Mouse (Mus musculus): ENCODE data around the gene Pak1. TPM values are rescaled to one million over a fixed set of nuclear protein-coding genes. Genes with fewer than 3 reads are reported as not detected.
"Not testable (repeated sequence)": the region's sequence is repeated elsewhere in the genome, so short reads cannot be mapped to it uniquely, and the experiment has no call there.

The Pak1 gene
- polyA plus RNA-seq, 1 experiment from 2014 or later, result 15.3 TPM

- Histone ChIP-seq H3K9ac (no peak overlapping the region), H3K4me1 (peaks cover 6% of the 10 kb centered on the region), H3K27ac (no peak overlapping the region), H3K4me2 (no peak overlapping the region), H3K4me3 (no peak overlapping the region), H3K27me3 (no peaks in the 10 kb centered on the region), H3K36me3 (no peaks in the 10 kb centered on the region), H3K9me3 (no peaks in the 10 kb centered on the region)
- ATAC-seq (ENCODE audit: borderline replicate concordance, extremely low read depth, low FRiP score, low TSS enrichment), result no peak
Measured at GRCm38 (mm10) chr7:97838574-97838973, 50.2 kb downstream of the Pak1 start.

- no peaks in the 10 kb centered on the region for H3K9me3 ChIP-seq
Measured at GRCm38 (mm10) chr7:97841311-97841710, 53.0 kb downstream of the Pak1 start.

GRCm38 (mm10) chr7:97842332-97842731, 54.0 kb downstream of the Pak1 start:
- no peak overlapping the region for H3K9ac ChIP-seq

More at GRCm38 (mm10) chr7:97841311-97841710, 53.0 kb downstream of the Pak1 start:
- no peak overlapping the region for H3K9ac ChIP-seq
- peaks cover 6% of the 10 kb centered on the region for H3K4me1 ChIP-seq
- H3K4me3 ChIP-seq, result no peak overlapping the region
- H3K36me3 ChIP-seq, result no peaks in the 10 kb centered on the region
- H3K4me2 ChIP-seq, result no peak overlapping the region
- no peak for ATAC-seq (ENCODE audit: borderline replicate concordance, extremely low read depth, low FRiP score, low TSS enrichment)
- H3K27me3 ChIP-seq, result no peaks in the 10 kb centered on the region
- WGBS, result 57% methylated on average over 5 of the region's 5 CpGs
- no peak overlapping the region for H3K27ac ChIP-seq

GRCm38 (mm10) chr7:97842806-97843570, 54.6 kb downstream of the Pak1 start:
- Histone ChIP-seq H3K4me3 (peak overlapping the region; percentile 44), H3K36me3 (no peaks in the 10 kb centered on the region), H3K27me3 (no peaks in the 10 kb centered on the region), H3K9ac (peak overlapping the region; percentile 51), H3K27ac (peak overlapping the region; percentile 27; the same call in 1 of the 2 replicates), H3K4me2 (peak overlapping the region; percentile 74), H3K9me3 (no peaks in the 10 kb centered on the region), H3K4me1 (peaks cover 6% of the 10 kb centered on the region)
- ATAC-seq (ENCODE audit: borderline replicate concordance, extremely low read depth, low FRiP score, low TSS enrichment), result peak; percentile 92
- 4% methylated on average over 22 of the region's 22 CpGs for WGBS

More at GRCm38 (mm10) chr7:97842332-97842731, 54.0 kb downstream of the Pak1 start:
- Histone ChIP-seq H3K4me3 (peak overlapping the region; percentile 44; the same call in 1 of the 2 replicates), H3K4me1 (peaks cover 6% of the 10 kb centered on the region), H3K27ac (no peak overlapping the region), H3K27me3 (no peaks in the 10 kb centered on the region), H3K4me2 (peak overlapping the region; percentile 74), H3K36me3 (no peaks in the 10 kb centered on the region), H3K9me3 (no peaks in the 10 kb centered on the region)
- 59% methylated on average over 2 of the region's 2 CpGs for WGBS
- ATAC-seq (ENCODE audit: borderline replicate concordance, extremely low read depth, low FRiP score, low TSS enrichment), result no peak

GRCm38 (mm10) chr7:97844419-97844818, 56.1 kb downstream of the Pak1 start:
- no peak for ATAC-seq (ENCODE audit: borderline replicate concordance, extremely low read depth, low FRiP score, low TSS enrichment)
- H3K4me3 ChIP-seq, result no peak overlapping the region
- WGBS, result 56% methylated on average over 3 of the region's 3 CpGs
- no peak overlapping the region for H3K9ac ChIP-seq
- H3K27ac ChIP-seq, result no peak overlapping the region
- peaks cover 6% of the 10 kb centered on the region for H3K4me1 ChIP-seq
- H3K27me3 ChIP-seq, result no peaks in the 10 kb centered on the region
- no peaks in the 10 kb centered on the region for H3K36me3 ChIP-seq
- H3K9me3 ChIP-seq, result no peaks in the 10 kb centered on the region
- no peak overlapping the region for H3K4me2 ChIP-seq

- Histone ChIP-seq H3K4me1 (peaks cover 6% of the 10 kb centered on the region), H3K9me3 (no peaks in the 10 kb centered on the region), H3K4me2 (no peak overlapping the region), H3K27me3 (no peaks in the 10 kb centered on the region), H3K36me3 (no peaks in the 10 kb centered on the region), H3K9ac (no peak overlapping the region), H3K27ac (no peak overlapping the region), H3K4me3 (no peak overlapping the region)
- WGBS, result 60% methylated on average over 2 of the region's 2 CpGs
- no peak for ATAC-seq (ENCODE audit: borderline replicate concordance, extremely low read depth, low FRiP score, low TSS enrichment)
Measured at GRCm38 (mm10) chr7:97845546-97845945, 57.2 kb downstream of the Pak1 start.

- ATAC-seq (ENCODE audit: borderline replicate concordance, extremely low read depth, low FRiP score, low TSS enrichment), result no peak
- no peaks in the 10 kb centered on the region for H3K36me3 ChIP-seq
- no peak overlapping the region for H3K9ac ChIP-seq
- no peak overlapping the region for H3K4me2 ChIP-seq
- no peaks in the 10 kb centered on the region for H3K27me3 ChIP-seq
- H3K9me3 ChIP-seq, result no peaks in the 10 kb centered on the region
- no peak overlapping the region for H3K27ac ChIP-seq
- H3K4me1 ChIP-seq, result peaks cover 6% of the 10 kb centered on the region
- no peak overlapping the region for H3K4me3 ChIP-seq
Measured at GRCm38 (mm10) chr7:97846539-97846938, 58.2 kb downstream of the Pak1 start.

- H3K4me3 ChIP-seq; ATAC-seq (ENCODE audit: borderline replicate concordance, extremely low read depth, low FRiP score, low TSS enrichment); H3K4me1 ChIP-seq; H3K27me3 ChIP-seq; H3K9ac ChIP-seq; H3K36me3 ChIP-seq; H3K27ac ChIP-seq; H3K9me3 ChIP-seq; H3K4me2 ChIP-seq: not testable (repeated sequence)
- 77% methylated on average over 3 of the region's 3 CpGs for WGBS
Measured at GRCm38 (mm10) chr7:97849557-97849956, 61.2 kb downstream of the Pak1 start.

- no peaks in the 10 kb centered on the region for H3K36me3 ChIP-seq
- 67% methylated on average over 3 of the region's 3 CpGs for WGBS
- no peaks in the 10 kb centered on the region for H3K4me1 ChIP-seq
- H3K27ac ChIP-seq, result no peak overlapping the region
- no peak overlapping the region for H3K9ac ChIP-seq
- no peak overlapping the region for H3K4me2 ChIP-seq
- no peak for ATAC-seq (ENCODE audit: borderline replicate concordance, extremely low read depth, low FRiP score, low TSS enrichment)
- H3K9me3 ChIP-seq, result no peaks in the 10 kb centered on the region
- no peaks in the 10 kb centered on the region for H3K27me3 ChIP-seq
- no peak overlapping the region for H3K4me3 ChIP-seq
Measured at GRCm38 (mm10) chr7:97850331-97850730, 62.0 kb downstream of the Pak1 start.

GRCm38 (mm10) chr7:97863512-97863911, 75.2 kb downstream of the Pak1 start:
- ATAC-seq (ENCODE audit: borderline replicate concordance, extremely low read depth, low FRiP score, low TSS enrichment), result no peak
- WGBS, result 77% methylated on average over 3 of the region's 3 CpGs
- Histone ChIP-seq H3K27me3 (no peaks in the 10 kb centered on the region), H3K4me1 (no peaks in the 10 kb centered on the region), H3K9me3 (no peaks in the 10 kb centered on the region), H3K4me2 (no peak overlapping the region), H3K36me3 (no peaks in the 10 kb centered on the region), H3K9ac (no peak overlapping the region), H3K27ac (no peak overlapping the region), H3K4me3 (no peak overlapping the region)

GRCm38 (mm10) chr7:97864531-97864930, 76.2 kb downstream of the Pak1 start:
- H3K27me3 ChIP-seq, result no peaks in the 10 kb centered on the region
- no peaks in the 10 kb centered on the region for H3K4me1 ChIP-seq
- H3K36me3 ChIP-seq, result no peaks in the 10 kb centered on the region
- no peak overlapping the region for H3K4me2 ChIP-seq
- no peak overlapping the region for H3K4me3 ChIP-seq
- no peak overlapping the region for H3K27ac ChIP-seq
- ATAC-seq (ENCODE audit: borderline replicate concordance, extremely low read depth, low FRiP score, low TSS enrichment), result no peak
- WGBS, result 42% methylated on average over 1 of the region's 1 CpGs
- no peak overlapping the region for H3K9ac ChIP-seq
- no peaks in the 10 kb centered on the region for H3K9me3 ChIP-seq

- no peaks in the 10 kb centered on the region for H3K4me1 ChIP-seq
- 74% methylated on average over 5 of the region's 5 CpGs for WGBS
- H3K4me3 ChIP-seq, result no peak overlapping the region
- H3K9ac ChIP-seq, result no peak overlapping the region
- no peak for ATAC-seq (ENCODE audit: borderline replicate concordance, extremely low read depth, low FRiP score, low TSS enrichment)
- H3K9me3 ChIP-seq, result no peaks in the 10 kb centered on the region
- H3K27ac ChIP-seq, result no peak overlapping the region
- H3K4me2 ChIP-seq, result no peak overlapping the region
- H3K27me3 ChIP-seq, result no peaks in the 10 kb centered on the region
- H3K36me3 ChIP-seq, result no peaks in the 10 kb centered on the region
Measured at GRCm38 (mm10) chr7:97867866-97868265, 79.5 kb downstream of the Pak1 start.

All from lung, embryonic 15.5 days (tissue).